Mouse (Mus musculus): ENCODE measurements around the gene Epb41l4b.

- no peak for TF ChIP-seq POLR2A (IDR thresholded peaks at IDR 0.05; ENCODE audit: insufficient read depth, low read depth, low read length)
- no peak for TF ChIP-seq CTCF (IDR thresholded peaks at IDR 0.05; ENCODE audit: insufficient read depth, low read depth, low read length)
Measured at GRCm38 (mm10) chr4:57111992-57112540, 31.2 kb downstream of the Epb41l4b start.

Data from olfactory bulb, adult 2 months (tissue).